In genomic region chr13:83951808-83952207, GRCm38 (mm10) we compare ENCODE assay signal across 17 mouse cellular contexts.
"Had no signal": no experiment of that assay in that cellular context is flagged by ENCODE, and none has a peak within 500 bp of the region (broad histone marks: within the 10 kb centered on the region; RNA-seq: fewer than 3 reads in every experiment).

No protein-coding gene starts in this region.

- H3K4me3 ChIP-seq: neural tube, embryonic 12.5 days; neural tube, embryonic 13.5 days; neural tube, embryonic 15.5 days; stomach, embryonic 15.5 days had no signal

- H3K4me1 ChIP-seq: neural tube, embryonic 12.5 days; neural tube, embryonic 15.5 days; stomach, embryonic 15.5 days had no signal

- H3K9ac ChIP-seq: neural tube, embryonic 12.5 days; neural tube, embryonic 13.5 days; neural tube, embryonic 15.5 days; stomach, embryonic 15.5 days had no signal

- DNase-seq: retina, postnatal 1 day; right cerebral cortex, adult 18-20 months; right cerebral cortex, postnatal 14 days; right cerebral cortex, postnatal 25 days; right cerebral cortex, postnatal 4 days; spleen, adult 18-20 months; thymus, adult 18-20 months; thymus, adult 2 months; thymus, postnatal 14 days; thymus, postnatal 25 days; thymus, postnatal 36 days; thymus, postnatal 4 days had no signal

- H3K27me3 ChIP-seq: neural tube, embryonic 12.5 days; neural tube, embryonic 13.5 days; neural tube, embryonic 15.5 days; stomach, embryonic 15.5 days had no signal

- H3K36me3 ChIP-seq: neural tube, embryonic 12.5 days; neural tube, embryonic 13.5 days; neural tube, embryonic 15.5 days; stomach, embryonic 15.5 days had no signal

- H3K4me2 ChIP-seq: neural tube, embryonic 12.5 days; neural tube, embryonic 13.5 days; neural tube, embryonic 15.5 days; stomach, embryonic 15.5 days had no signal

- H3K9me3 ChIP-seq: neural tube, embryonic 12.5 days; neural tube, embryonic 13.5 days; neural tube, embryonic 15.5 days; stomach, embryonic 15.5 days had no signal

- H3K27ac ChIP-seq: neural tube, embryonic 12.5 days; stomach, embryonic 15.5 days; stomach, postnatal 0 days had no signal
